Mouse (Mus musculus) forebrain, embryonic 14.5 days (tissue): ENCODE measurements around the gene Gm16405. TPM values are rescaled to one million over a fixed set of nuclear protein-coding genes. Genes with fewer than 3 reads are reported as not detected.
"Not testable (repeated sequence)": the region's sequence is repeated elsewhere in the genome, so short reads cannot be mapped to it uniquely, and the experiment has no call there.

ENCODE experiments used
- ATAC-seq: fragments of 200-750 bp; cut with Nextera tagmentation; 2 replicates; pipeline ENCODE4 v1.8.0; 2017; ENCODE audit warnings: mild to moderate bottlenecking, moderate library complexity
- DNase-seq: peaks from one replicate; pipeline ENCODE4 v3.0.0-alpha.2; 2015; ENCODE audit warnings: low spot score
- H3K27ac ChIP-seq: fragments of 300-500 bp; sonication (generic); 2 replicates; pipeline ENCODE4 v1.5.1; 2014; ENCODE audit warnings: low read depth, mild to moderate bottlenecking, control low read depth, low read length, moderate library complexity
- H3K27me3 ChIP-seq: fragments of 300-500 bp; sonication (generic); replicated peaks from 2 replicates; pipeline ENCODE4 v1.6.1; 2014; ENCODE audit warnings: low read length, control low read depth, mixed read lengths; ENCODE audit not compliant: control insufficient read depth, insufficient read depth
- H3K36me3 ChIP-seq: fragments of 300-500 bp; sonication (generic); 2 replicates; pipeline ENCODE4 v1.6.1; 2014; ENCODE audit warnings: low read length, control low read depth; ENCODE audit not compliant: control insufficient read depth, insufficient read depth
- H3K4me1 ChIP-seq: fragments of 300-500 bp; sonication (generic); 2 replicates; pipeline ENCODE4 v1.6.1; 2014; ENCODE audit warnings: antibody characterized with exemption, low read length, control low read depth; ENCODE audit not compliant: control insufficient read depth, insufficient read depth
- H3K4me2 ChIP-seq: fragments of 300-500 bp; sonication (generic); 2 replicates; pipeline ENCODE4 v1.6.1; 2014; ENCODE audit warnings: mild to moderate bottlenecking, control low read depth, low read length
- H3K4me3 ChIP-seq: fragments of 300-500 bp; sonication (generic); 2 replicates; pipeline ENCODE4 v1.5.1; 2014; ENCODE audit warnings: low read depth, low read length, control low read depth
- H3K9ac ChIP-seq: fragments of 300-500 bp; sonication (generic); 2 replicates; pipeline ENCODE4 v1.6.1; 2014; ENCODE audit warnings: mild to moderate bottlenecking, low read length, control low read depth, moderate library complexity
- H3K9me3 ChIP-seq: fragments of 300-500 bp; sonication (generic); replicated peaks from 2 replicates; pipeline ENCODE4 v1.6.1; 2016; ENCODE audit warnings: low read length, control low read depth, mixed read lengths; ENCODE audit not compliant: control insufficient read depth
- WGBS: fragments of 180-500 bp; shearing (Covaris S2); extraction: QIAGEN DNeasy Blood & Tissue Kit; methylation state at CpG from one replicate; pipeline ENCODE4 v1.1.7; 2014; 5-methylcytosine and 5-hydroxymethylcytosine counted together
- polyA plus RNA-seq: library from polyadenylated mRNA; unstranded; fragments of >200 nt; fragmentation: Nextera tagmentation; extraction: Ambion mirVana; gene quantifications from 2 replicates; pipeline ENCODE4 v1.2.1, GENCODE M21; 2014

Gm16405 gene
- not detected in 2 replicates for polyA plus RNA-seq

DNA sequence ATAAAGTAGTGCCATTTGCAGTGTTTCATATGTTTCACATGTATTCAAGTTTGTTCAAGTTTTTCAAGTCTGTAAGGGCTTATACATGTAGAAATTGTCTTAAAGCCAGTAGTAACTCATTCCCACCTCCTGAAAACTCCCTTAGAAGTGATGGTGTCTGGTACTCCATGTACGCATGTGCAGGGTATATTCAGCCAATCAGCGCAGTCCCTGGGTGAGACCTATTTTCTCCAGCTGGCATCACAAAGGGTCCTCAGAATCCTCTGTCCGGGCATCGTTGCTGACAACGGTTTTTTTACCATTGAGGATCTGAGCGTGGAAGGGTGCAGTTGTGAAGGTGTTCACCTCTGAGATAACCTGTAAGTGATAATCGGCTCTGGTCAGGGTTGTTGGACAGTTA is at the start of gene Gm16405:
Gene Gm16405 (plus strand): TSS at position 301 of the 400 bp plus-strand sequence.
- H3K9ac ChIP-seq, H3K36me3 ChIP-seq, H3K27me3 ChIP-seq, DNase-seq, H3K4me2 ChIP-seq, H3K27ac ChIP-seq, H3K4me1 ChIP-seq, H3K4me3 ChIP-seq, H3K9me3 ChIP-seq, ATAC-seq: not testable (repeated sequence)
- no CpG with 5 or more reads among the region's 7 CpGs for WGBS

Other genes starting within 250 kb of the Gm16405 start
- gene Gm16430, start 91.0 kb downstream of the Gm16405 start, polyA plus RNA-seq = not detected in 2 replicates